Mouse (Mus musculus) kidney, postnatal 14 days (tissue): Measurements from ENCODE around the gene Usp48.

Source experiments
- DNase-seq: peaks from one replicate; pipeline ENCODE4 v3.0.0; 2022; ENCODE audit warnings: mixed read lengths

Usp48 gene

DNA sequence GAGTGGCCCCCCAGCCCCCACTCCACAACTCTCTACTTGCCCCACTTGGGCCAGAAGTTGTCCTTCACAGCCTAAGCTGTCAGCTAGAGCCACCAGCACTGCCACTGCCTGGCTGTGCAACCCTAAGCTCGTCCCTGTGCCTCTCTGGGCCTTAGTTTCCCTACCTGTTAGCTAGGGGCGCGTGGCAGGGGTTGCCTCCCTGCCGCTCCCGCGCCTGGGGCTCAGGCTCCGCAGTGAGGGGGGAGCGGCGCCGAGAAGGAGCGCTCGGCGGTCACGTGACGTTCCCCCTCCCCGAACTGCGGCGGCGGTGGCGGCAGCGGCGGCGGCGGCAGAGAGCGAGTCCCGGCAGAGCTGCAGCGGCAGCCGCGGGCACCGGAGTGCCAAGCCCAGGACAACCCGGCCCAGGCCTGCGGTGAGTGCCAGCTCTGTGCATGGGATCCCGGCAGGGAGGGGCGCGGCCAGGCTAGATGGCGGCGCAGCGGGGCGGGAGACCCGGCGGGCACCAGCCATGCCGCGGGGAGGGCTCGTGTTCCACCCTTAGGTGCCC lies 71.0 kb downstream of the Usp48 start, which contains the start of gene Rap1gap:
Gene Rap1gap, plus strand, starts transcription at position 294 of the 547 bp plus-strand sequence.
- peak; percentile 66 for DNase-seq

DNA sequence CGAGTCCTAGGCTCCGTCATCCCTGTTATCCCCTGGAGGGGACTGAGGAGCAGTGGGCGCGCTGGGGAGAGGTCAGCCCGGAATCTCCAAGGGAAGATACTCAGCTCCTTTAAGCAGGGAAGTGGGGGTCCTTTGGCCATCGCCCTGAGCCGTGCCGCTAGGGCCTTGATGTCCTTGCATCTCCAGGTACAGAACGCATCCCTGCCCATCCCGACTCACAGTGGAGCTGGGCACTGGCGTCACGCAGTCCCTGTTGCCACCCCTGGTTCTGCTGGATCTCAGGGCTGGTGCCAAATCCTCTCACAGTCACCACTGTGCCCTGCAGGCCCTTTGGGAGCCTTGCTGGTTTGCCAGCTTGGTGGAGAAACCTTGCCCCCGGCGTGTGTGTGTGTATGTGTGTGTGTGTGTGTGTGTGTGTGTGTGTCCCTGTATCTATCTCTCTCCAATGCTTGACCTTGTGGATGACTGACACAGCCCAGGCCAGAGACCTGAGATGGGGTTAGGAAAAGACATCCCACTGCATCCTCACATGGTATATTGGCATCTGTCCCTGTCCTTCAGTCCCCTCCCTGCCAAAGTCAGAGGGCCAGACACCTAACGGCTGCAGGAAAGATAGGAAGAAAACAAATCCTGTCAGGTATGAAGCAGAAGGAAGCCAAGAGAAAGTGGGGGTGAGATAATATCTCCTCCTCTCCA lies 71.6 kb downstream of the Usp48 start:
- DNase-seq = no peak

DNA sequence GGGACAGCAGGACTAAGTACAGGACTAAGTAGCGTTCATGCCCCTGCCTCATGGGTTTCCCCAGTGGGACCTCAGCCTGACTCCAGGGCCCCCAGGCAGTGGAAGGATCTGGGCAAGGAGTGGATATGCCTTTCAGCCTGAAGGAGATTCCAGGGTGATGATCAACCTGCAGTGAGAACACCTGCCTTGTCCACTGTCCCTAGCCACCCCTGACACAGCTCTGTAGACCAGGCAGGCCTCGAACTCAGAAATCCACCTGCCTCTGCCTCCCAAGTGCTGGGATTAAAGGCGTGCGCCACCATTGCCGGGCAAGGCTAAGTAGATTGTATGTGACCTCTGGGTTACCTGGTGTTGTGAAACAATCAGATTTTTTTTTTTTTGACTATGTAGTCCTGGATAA lies 72.2 kb downstream of the Usp48 start:
- DNase-seq = no peak

DNA sequence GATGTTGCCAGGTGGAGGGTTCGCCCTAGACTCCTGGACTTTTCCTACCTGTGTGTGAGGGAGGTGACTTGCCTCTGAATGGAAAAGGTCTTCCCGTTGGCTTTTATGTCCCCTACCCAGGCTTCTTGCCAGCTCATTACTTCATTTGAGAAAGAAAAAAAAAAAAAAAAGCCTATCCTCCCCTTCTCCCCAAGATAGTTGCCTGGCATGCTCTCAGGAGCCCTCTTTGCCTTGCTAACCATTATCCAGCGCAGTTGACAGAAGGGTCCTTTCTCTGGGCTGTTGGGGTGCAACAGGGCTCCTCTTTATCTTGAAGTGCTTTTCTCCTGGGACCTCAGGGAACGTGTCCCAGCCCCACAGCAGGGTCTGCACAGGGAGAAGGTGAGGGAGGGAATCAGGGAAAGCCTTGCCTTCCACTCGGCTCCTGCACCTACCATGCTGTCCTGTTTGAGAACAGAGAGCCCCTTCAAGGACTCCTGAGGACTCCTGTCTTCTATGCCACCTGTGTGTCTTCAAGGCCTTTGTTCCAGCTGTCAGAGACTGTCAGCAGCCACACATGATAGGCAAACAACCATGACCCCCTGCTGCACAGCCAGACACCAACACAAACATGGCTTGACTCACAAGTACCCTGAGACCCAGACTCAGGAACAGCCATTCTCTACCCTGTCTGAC lies 72.9 kb downstream of the Usp48 start:
- DNase-seq = no peak

DNA sequence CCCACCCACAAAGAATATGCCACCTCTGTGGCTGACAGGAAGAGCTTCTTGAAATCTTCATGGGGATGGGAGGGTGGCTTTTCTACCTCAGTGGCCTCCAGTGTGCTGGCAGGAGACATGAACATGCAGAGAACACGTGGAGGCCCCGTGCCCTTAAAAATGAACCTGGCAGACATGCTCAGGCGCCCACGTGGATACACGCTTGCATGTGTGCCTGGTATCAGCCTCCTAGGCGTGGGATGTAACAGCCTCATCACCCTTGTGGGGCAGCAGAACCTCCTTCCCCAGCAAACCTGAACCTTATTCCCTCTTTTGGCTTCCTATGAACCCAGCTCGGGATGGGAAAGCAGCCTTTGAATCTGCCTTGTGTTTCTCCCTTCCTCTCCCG lies 73.4 kb downstream of the Usp48 start:
- no peak for DNase-seq

DNA sequence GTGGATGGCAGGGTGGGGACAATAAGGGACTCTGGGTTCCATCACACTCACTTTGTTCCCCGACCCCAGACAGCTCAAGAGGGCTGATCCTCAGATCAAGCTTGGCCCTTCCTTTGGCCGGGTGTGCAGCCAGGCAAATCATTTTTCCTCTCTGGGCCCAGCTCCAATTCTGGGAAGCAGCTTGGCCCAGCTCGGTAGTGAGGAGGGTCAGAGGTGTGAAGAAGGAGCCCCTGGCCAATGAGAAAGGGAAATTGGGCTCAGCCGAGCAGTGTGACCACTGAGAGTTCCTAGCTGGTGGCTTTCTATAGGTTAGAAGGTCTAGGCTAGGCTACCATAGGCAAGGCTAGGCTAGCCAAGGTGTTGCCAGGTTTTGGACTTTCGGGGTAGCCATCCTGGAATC lies 74.2 kb downstream of the Usp48 start:
- DNase-seq = peak; percentile 65

DNA sequence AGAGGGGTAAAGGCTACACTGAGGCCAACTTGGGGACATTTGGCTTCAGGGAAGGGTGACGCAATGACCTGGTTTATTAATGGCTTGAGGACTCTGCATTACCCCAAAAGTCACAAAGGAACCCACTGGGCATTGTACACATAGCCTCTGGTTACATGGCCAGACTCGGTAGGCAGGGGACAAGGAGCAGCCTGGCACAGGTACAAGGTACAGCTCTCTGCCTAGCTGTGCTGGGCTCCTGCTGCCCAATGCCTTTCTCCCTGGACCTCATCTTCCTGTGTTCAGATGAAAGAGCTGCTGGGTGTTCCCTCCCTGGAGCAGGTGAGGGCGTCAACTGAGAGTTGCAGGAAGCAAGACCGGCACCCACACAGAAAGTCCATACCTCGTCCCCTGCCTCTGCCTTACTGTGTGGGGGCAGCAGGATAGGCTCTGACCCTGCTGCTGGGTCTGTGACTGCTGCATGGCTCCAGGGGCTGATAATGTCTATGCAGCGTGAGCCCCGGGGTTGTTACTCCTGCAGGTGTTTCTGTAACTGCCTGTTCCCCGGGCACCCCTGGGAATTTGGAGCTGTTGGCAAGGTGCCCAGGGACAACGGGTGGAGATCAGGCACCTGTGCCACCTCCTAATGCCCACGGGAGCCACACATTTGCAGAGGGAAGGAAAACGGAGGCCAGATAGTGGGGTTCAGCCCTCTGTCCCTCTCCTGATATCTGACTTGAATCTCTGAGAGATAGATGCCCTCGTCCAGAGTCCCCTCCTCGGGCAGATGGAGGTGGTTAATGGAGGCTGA lies 78.4 kb downstream of the Usp48 start:
- no peak for DNase-seq

DNA sequence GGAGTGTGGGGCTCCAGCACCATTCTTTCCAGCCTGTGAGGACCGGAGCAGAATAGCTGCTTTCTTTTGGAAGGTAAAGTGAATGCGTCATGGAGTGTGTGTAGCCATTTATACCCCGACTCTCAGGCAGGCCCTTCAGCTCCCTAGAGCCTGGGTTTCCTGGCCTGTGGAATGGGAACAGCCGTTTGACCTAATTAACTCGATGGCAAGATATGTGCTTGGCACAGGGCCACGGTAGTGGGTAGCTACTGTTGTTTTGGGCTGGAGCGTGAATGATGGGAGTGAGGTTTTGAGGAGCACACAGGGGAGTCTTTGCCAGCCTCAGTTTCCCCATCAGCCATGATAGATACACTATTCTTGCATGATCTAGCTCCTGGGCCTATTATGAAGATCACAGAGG lies 82.0 kb downstream of the Usp48 start:
- DNase-seq = no peak

DNA sequence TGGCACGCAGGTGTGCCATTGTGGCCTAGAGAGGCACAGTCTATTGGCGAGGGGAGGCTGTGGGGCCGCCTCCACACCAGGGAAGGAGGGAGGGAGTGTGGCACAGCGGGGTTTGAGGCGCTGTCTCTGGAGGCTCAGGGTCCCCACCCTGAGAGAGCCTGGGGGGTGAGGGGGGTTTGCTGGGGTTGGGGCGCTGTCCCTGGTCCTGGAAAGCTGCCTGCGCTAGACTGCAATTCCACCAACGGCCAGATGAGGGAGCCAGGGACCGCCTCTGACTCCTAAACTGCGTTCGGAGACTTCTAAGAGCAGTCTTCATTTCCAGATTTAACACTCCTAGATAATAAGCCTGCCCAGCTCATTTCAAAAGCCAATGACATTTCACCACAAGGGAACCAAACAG lies 82.5 kb downstream of the Usp48 start:
- peak; percentile 84 for DNase-seq

DNA sequence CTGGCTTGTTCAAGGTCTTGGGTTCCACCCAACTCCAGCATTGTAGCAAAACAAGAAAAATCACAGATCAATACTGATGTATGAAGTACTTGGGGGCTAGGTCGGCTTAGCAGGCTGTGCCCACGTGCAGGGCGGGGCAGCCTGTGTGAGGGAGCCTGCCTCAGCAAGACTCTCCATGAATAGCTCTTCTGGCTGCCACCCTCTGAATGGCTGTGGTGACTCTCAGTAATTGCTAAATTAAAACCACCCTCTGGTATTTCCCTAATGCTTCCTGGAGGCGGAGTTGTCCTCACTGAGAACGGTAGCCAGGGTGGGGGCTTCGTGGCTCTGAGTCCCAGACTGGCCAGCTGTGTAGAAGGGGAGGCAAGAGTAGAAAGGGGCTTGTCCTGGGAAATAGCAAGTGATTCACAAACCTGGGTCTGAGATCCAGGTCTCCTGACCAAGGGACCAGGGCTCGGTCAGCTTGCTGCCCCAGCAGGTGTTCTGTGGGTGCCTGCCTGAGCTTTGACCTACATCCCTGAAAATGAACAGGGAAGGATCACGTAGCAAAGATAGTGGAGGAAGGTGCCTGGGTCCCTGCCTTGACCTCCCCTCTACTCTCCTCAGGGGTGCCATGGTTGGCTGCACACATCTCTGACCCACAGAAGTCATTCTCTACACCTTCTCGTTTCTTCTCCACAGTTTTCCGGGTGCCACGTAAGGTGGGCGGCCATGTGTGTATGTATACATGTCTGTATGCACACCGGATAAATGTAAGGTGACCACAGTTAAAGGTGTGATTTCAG lies 83.3 kb downstream of the Usp48 start:
- DNase-seq = no peak

DNA sequence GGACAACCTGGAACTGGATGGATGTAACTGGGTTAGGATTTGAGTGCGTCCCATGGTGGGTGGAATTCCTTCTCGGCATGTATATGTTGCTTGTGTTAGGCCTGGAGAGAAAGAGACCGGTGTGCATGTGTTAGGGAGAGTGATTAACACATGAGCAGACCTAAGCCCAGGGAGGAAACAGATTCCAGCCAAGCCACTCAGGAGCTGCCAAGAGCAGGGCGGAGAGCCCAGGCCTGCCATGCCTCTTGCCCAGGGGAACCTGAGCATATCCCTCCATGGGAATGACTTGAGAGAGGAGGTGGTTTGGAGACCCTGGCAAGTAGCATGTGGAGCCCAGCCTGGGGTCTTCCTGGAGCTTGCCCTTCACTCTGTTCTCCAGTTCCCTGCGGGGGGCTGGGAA lies 84.4 kb downstream of the Usp48 start:
- no peak for DNase-seq

DNA sequence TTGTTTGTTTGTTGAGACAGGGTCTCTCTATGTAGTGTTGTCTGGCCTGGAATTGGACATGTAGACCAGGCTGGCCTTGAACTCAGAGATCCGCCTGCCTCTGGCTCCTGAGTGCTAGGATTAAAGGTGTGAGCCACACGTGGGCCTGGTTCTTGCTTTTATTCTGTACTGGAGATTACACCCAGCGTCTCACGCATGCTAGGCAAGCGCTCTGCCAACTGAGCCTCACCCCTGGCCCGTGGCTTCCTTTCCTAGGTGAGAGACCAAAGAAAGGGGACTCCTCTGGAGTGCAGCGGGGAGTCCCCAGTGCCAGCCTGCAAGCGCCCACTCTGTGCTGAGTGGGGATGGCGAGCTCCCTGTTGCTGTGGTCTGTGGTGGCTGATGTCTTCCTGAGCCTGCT lies 85.0 kb downstream of the Usp48 start:
- no peak for DNase-seq

DNA sequence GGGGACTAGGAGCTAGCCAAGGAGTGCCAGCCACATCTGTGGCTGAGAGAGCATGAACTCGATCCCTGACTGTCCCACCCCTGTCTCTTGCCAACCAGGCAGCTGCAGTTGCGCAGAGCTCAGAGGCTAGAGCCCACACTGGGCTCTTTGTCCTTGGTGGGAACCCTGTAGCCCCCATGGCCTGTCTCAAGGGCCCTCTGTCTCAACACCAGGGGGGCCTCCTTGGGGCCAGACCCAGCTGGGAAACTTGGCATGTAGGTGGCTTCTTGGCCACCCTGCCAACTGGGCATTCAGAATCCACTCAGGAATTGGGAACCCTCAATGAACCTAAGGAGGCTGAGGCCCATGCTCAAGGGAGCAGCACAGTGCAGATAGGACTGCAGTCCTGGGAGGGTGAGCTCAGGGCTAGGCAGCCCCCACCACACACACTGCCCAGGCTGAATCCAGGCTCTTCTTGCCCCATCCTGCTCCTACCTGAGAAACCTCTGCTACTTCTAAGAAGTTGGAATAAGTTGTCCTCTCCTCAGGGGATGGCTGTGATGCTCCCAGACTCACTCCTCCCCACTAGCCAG lies 86.5 kb downstream of the Usp48 start:
- DNase-seq = no peak

DNA sequence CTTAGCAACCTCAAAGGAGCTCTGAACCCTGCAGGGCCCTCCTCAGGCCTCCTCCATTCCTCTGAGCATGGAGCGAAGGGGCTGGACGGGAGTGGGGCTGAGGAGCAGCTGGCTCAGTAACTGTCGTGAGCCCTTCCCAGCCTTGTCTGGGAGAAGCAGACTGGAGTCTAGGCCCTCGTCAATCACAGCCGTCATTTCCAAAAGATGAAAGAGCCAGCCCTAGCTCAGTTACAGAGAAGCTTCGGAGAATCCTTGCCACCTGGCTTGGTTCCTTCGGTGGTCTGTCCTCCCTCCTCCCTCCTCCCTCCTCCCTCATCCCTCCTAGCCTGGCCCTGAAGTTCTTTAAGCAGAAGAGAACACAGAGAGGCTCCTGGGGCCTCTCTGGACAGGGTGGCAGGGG lies 87.2 kb downstream of the Usp48 start:
- DNase-seq = no peak

DNA sequence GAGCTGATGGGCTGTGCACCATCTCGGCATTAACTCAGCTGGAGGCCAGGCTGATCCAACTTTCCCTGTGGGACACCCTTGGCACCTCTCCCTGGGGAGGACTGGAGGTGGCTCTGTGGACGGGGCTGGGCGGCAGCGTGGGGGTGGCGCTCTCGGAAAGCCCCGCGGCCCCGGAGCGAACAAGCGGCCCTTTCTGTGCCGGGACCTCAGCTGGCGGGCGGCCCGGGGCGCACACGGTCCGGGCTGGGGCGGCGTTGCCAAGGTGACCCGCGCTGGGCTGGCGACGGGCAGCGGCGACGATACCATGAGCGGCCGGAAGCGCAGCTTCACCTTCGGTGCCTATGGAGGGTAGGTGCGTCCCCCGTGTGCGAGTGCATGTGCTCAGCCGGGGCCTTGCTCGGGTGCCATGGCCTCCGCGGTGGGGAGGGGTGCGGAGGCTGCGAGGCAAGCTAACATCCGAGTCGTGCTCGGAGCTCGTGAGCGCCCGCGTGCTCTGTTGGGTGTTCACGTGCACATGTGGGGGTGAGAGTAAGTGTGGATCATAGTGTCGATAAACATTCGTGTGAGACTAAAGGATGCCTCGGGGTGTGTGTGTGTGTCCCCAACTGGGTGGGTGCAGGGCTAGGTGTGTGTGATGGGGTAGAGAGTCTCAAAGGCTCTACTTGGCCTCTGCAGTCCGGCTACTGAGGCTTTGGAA lies 88.0 kb downstream of the Usp48 start:
- peak; percentile 70 for DNase-seq

DNA sequence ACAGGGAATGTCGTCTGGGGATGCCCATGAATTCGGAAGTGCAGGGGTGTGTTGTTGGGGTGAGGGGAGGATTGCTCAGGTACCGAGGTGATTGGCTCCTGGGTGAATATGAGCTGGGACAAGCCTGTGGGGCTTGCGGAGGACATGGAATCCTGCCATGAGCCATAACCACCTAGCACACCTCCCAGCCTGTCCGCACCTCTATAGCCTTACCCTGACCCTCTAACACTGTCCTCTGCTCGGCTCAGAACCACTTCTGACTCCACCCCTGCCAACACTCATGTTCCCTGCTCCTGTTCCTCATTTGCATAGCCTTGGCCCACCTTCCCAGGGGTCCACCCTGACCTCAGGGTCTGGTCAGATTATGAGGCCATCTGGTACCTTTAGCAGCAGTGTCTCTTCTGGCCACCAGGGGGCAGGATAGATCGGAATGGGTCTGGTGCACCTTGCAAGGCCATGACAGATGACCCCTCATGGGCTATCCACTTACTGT lies 89.5 kb downstream of the Usp48 start:
- DNase-seq = peak; percentile 79

DNA sequence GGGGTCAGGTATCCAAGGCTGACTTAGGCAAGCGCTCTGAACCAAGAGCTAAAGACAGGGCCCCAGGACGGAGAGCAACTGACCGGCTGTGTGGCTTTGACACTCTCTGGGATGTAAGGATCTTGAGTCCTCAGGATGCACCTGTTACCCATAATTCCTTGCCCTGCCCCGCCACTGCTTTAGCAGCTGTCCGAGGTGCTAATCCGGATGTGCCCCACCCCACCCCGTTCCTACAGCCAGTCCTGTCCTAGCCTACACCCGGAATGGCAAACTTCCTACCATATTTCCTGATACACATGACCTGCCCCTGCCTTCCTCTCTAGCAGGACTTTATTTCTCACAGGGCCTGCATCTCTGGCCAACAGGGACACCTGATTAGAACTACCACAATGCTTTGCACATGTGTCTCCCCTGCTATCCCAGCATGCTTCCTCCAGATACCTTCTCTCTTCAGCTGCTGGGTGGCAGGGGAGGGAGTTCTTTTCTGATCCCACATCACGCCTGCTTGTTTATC lies 91.3 kb downstream of the Usp48 start:
- no peak for DNase-seq

DNA sequence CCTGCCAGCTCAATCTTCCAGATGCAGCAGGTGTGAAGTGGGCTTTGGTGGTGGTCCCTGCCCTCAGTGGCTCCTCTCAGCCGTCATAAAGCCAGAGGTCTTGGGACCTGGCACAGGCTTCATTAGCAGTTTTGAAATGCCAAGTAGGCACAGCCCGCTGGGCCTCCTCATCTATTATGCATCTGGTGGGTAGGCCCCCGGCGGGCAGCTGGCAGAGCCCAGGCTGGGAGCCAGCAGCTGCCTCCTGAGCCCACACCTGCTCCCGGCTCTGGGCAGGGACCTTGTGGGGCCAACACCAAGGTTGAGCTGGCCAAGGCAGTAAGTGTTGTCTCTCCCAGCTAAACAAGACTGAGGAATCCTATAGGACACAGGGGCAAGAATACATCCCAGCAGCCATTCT lies 92.7 kb downstream of the Usp48 start:
- DNase-seq = peak; percentile 69

DNA sequence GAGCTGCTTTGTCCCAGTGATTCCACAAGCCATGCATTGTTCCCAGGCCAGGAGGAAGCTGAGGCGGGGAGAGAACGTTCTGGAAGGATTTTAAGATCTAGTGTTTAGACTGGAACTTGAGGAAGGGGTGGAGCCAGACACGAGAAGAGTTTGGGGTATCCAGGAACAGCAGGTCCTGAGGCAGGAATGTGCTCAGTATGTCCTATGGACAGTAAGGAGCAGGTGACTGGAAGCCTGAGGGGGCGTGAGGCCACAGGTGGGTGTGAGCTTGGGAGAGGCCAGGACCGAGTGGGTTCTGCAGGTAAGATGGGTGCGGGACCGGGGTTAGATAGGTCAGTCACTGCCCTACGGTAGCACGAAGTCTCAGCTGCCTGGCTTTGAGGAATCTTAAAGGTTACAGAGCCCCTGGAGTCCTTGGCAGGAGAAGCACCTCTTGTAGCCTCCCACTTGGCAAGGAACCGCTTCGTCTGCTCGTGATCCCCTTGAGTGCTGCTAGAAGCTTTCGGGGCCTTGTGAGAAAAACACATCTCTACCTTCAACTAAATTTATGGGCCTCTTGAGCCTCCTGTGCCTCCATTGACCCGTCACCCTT lies 93.8 kb downstream of the Usp48 start:
- no peak for DNase-seq

DNA sequence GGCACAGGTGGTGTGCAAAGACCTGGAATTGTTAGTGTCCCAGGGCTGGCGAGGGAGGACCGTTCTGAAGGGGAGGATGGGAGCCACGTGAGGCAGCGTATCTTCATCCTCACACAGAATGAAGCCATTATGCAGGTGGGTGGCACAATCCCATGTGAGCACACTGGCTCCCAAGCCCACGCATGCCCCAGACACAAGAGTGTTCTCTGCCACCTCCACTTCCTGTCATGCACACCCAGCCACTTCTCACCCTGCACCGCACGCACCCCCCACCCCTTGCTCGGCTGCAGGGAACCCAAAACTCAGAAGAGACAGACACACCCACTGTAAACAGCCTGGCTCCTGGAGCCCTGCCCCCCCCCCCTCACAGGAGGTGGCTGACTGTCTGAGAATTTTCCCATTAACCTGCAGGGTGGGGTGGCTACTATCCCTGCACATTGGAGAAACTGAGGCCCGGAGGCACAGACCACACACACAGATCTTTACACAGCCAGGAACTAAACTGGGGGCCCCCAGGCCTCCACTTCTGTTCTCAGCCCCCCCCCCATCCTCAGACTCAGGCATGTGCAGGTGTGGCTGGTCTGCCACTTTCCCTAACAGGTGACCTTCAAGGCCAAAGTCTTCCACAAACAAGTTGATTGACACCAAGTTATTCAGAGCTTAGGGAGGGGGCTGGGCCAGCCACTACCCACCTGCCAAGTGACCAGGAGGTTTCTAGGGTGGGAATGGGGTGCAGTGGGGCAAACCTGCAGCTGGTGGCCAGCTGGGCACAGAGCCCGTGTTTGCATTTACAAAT lies 98.8 kb downstream of the Usp48 start:
- DNase-seq = no peak
